Comparison of ENCODE assay signal across 8 mouse cellular contexts in the genomic region with DNA sequence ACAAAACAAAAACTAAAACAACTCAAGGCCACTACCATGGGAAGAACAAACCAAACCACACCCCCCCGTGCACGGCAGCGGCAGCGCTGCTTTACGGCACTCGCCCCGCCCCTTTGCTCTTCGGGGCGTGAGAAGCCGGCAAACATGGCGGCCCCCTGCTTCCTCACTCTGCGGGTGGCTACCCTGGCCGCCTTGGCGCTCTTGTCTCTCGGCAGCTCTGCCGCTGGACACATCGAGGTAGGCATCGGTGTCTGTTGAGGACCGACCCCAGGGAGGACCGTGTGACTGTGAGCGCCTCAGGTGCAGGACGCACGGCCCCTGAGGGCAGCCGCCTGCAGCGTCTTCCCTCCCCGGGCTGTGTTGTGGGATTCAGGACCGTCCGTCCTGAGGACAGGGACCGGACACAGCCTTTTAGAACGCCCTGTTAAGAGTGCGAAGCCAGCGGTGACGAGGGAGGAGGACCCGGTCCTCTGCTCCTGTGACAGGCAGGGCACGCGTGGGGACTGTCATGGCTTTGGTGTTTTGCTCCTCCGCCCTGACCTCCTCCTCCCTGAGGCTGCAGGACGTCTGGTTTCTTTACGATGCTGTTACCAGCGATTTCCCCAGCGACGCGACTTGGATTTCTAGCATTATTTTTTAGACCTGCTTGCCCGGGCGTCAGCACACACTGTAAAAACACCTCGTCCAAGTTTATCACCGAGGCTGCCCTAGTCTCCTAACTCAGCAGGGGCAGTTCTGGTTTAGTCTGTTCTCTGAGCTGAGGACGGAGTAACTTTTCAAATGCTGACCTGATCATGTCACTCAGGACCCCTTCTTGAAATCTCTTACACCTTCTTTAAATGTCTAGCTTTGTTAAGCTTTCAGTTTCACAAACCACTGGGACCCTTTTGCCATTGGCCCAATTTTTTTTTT. TPM values are rescaled to one million over a fixed set of nuclear protein-coding genes. Genes with fewer than 3 reads are reported as not detected.
DNase-seq lines count a peak whose midpoint lies in the region; ATAC-seq and TF ChIP-seq lines count a peak whose summit lies in the region.

A gene (plus strand): TSS at position 110 of the 912 bp plus-strand sequence.

- DNase-seq in MEL (ENCODE audit: low read depth, low spot score), result peak; percentile 94
- peak; percentile 86 to 88 for DNase-seq in cerebellum, adult 2 months
- peak; percentile 83 for DNase-seq in forelimb bud, embryonic 11.5 days (ENCODE audit: low read depth, low spot score)
- DNase-seq in layer of hippocampus, adult 9-11 months, result peak; percentile 89
- DNase-seq in lung, postnatal 0 days (ENCODE audit: low spot score), result peak; percentile 95
- DNase-seq in ovary, postnatal 14 days (ENCODE audit: low spot score), result peak; percentile 92
- peak; percentile 94 for DNase-seq in thymus, postnatal 14 days

- peak; percentile 97 to 98 for ATAC-seq in hematopoietic stem cell, adult 5-6 weeks (replicated peaks in 1 of 2; ENCODE audit: insufficient read depth in 1 of 2, low FRiP score in 2 of 2, low TSS enrichment in 1 of 2, low read depth in 1 of 2, poor library complexity in 2 of 2, severe bottlenecking in 2 of 2)
- peak; percentile 92 for ATAC-seq in lung, postnatal 0 days

- H3K4me1 ChIP-seq in MEL (ENCODE audit: control insufficient read depth in 1 of 2, insufficient read depth in 2 of 2, low read length in 2 of 2), result peaks cover 7 to 8% of the 10 kb centered on the region in 2 experiments; a peak in 3 of 4 replicates
- H3K4me1 ChIP-seq in cerebellum, adult 2 months (ENCODE audit: control insufficient read depth, insufficient read depth, low read length), result peaks cover 3% of the 10 kb centered on the region; the same call in 1 of the 2 replicates
- H3K4me1 ChIP-seq in lung, postnatal 0 days (ENCODE audit: insufficient read depth, low read depth, low read length), result no peaks in the 10 kb centered on the region

- peaks cover 3 to 4% of the 10 kb centered on the region in 2 experiments for H3K27me3 ChIP-seq in MEL (ENCODE audit: control insufficient read depth in 1 of 2, insufficient read depth in 2 of 2, low read length in 2 of 2)
- no peaks in the 10 kb centered on the region for H3K27me3 ChIP-seq in cerebellum, adult 2 months (ENCODE audit: control insufficient read depth, insufficient read depth, low read length)
- H3K27me3 ChIP-seq in lung, postnatal 0 days (replicated peaks; ENCODE audit: insufficient read depth, low read length), result no peaks in the 10 kb centered on the region

- TF ChIP-seq EP300 in MEL (IDR thresholded peaks at IDR 0.05; ENCODE audit: low read depth in 1 of 2, low read length in 2 of 2), result no peak
- TF ChIP-seq EP300 in lung, postnatal 0 days (IDR thresholded peaks at IDR 0.05), result no peak

- H3K4me3 ChIP-seq in MEL (ENCODE audit: control insufficient read depth in 1 of 2, insufficient read depth in 1 of 2, low read depth in 2 of 2, low read length in 2 of 2), result peak within 1 kb of the TSS; percentile 81 to 94
- H3K4me3 ChIP-seq in cerebellum, adult 2 months (replicated peaks; ENCODE audit: insufficient read depth, low read depth, low read length), result peak within 1 kb of the TSS; percentile 82
- H3K4me3 ChIP-seq in lung, postnatal 0 days (ENCODE audit: low read depth, low read length), result peak within 1 kb of the TSS; percentile 93

- WGBS in cerebellum, adult 2 months, result under 1% methylated on average over 48 of the region's 48 CpGs
- under 1% methylated on average over 42 of the region's 48 CpGs for WGBS in lung, postnatal 0 days

- TF ChIP-seq RAD21 in MEL (IDR thresholded peaks at IDR 0.05; ENCODE audit: low read depth, low read length), result no peak

- peak within 1 kb of the TSS; percentile 91 for H3K9ac ChIP-seq in MEL (ENCODE audit: control insufficient read depth, low read depth, low read length, poor library complexity, severe bottlenecking)
- peak within 1 kb of the TSS; percentile 83 for H3K9ac ChIP-seq in lung, postnatal 0 days (replicated peaks; ENCODE audit: low read depth)

- peaks cover 0 to 8% of the 10 kb centered on the region in 2 experiments; a peak in 2 of 4 replicates for H3K36me3 ChIP-seq in MEL (ENCODE audit: control insufficient read depth in 1 of 2, insufficient read depth in 2 of 2, low read length in 2 of 2)
- H3K36me3 ChIP-seq in lung, postnatal 0 days (ENCODE audit: insufficient read depth, low read length), result no peaks in the 10 kb centered on the region

- H3K4me2 ChIP-seq in lung, postnatal 0 days (replicated peaks; ENCODE audit: low read depth, low read length), result peak within 1 kb of the TSS; percentile 92

- no peak for TF ChIP-seq CTCF in MEL (IDR thresholded peaks at IDR 0.05 in 2 of 3, conservative IDR thresholded peaks at IDR 0.05 in 1 of 3; ENCODE audit: control insufficient read depth in 1 of 3, insufficient read depth in 1 of 3, low read depth in 2 of 3, low read length in 3 of 3, poor library complexity in 1 of 3, severe bottlenecking in 1 of 3)
- TF ChIP-seq CTCF in cerebellum, adult 2 months (IDR thresholded peaks at IDR 0.05; ENCODE audit: borderline replicate concordance, insufficient read depth, low read depth, low read length), result no peak
- no peak for TF ChIP-seq CTCF in lung, postnatal 0 days (IDR thresholded peaks at IDR 0.05)

- TF ChIP-seq POLR2A in MEL (IDR thresholded peaks at IDR 0.05; ENCODE audit: control insufficient read depth in 1 of 2, insufficient read depth in 1 of 2, low read depth in 1 of 2, low read length in 2 of 2, poor library complexity in 1 of 2), result peak; percentile 81 to 89
- TF ChIP-seq POLR2A in cerebellum, adult 2 months (IDR thresholded peaks at IDR 0.05; ENCODE audit: borderline replicate concordance, insufficient read depth, low read length), result peak; percentile 63

- 0 out of 2 replicates have a peak within 1 kb of the TSS, but pooled peaks have one; percentile 28 for H3K27ac ChIP-seq in MEL (ENCODE audit: control insufficient read depth, low read depth, low read length)
- peak within 1 kb of the TSS; percentile 9; the same call in 1 of the 2 replicates for H3K27ac ChIP-seq in cerebellum, adult 2 months (ENCODE audit: insufficient read depth, low read length)
- H3K27ac ChIP-seq in lung, postnatal 0 days (ENCODE audit: low read length), result no peak within 1 kb of the TSS

- no peaks in the 10 kb centered on the region for H3K9me3 ChIP-seq in MEL (replicated peaks; ENCODE audit: insufficient read depth, low read length)
- no peaks in the 10 kb centered on the region for H3K9me3 ChIP-seq in lung, postnatal 0 days (ENCODE audit: low read length)

- H3K79me2 ChIP-seq in MEL (ENCODE audit: control insufficient read depth, insufficient read depth, low read length, poor library complexity), result peaks cover 9% of the 10 kb centered on the region

TF ChIP-seq in MEL, 35 proteins besides CTCF, POLR2A, EP300 and RAD21 (continues in another document):
- TF ChIP-seq CHD1 (IDR thresholded peaks at IDR 0.05; ENCODE audit: low read depth, low read length) (no peak), E2F4 (IDR thresholded peaks at IDR 0.05; ENCODE audit: borderline replicate concordance, low read depth, low read length) (no peak), POLR2AphosphoS5 (IDR thresholded peaks at IDR 0.05; ENCODE audit: borderline replicate concordance, low read depth, low read length) (no peak), MYC (IDR thresholded peaks at IDR 0.05; ENCODE audit: low read depth, low read length) (no peak), TBP (IDR thresholded peaks at IDR 0.05; ENCODE audit: low read depth, low read length) (no peak), SMC3 (IDR thresholded peaks at IDR 0.05; ENCODE audit: low read depth, low read length) (no peak), USF2 (IDR thresholded peaks at IDR 0.05; ENCODE audit: borderline replicate concordance in 1 of 2, insufficient read depth in 1 of 2, low read depth in 1 of 2, low read length in 2 of 2) (no peak), ZKSCAN1 (IDR thresholded peaks at IDR 0.05; ENCODE audit: low read depth, low read length) (no peak), ZMIZ1 (IDR thresholded peaks at IDR 0.05; ENCODE audit: low read depth, low read length) (no peak), ZNF384 (IDR thresholded peaks at IDR 0.05; ENCODE audit: low read depth, low read length) (peak; percentile 48), TCF12 (IDR thresholded peaks at IDR 0.05; ENCODE audit: low read depth, low read length) (peak; percentile 48; the same call in 1 of the 2 replicates), GABPA (IDR thresholded peaks at IDR 0.05; ENCODE audit: low read depth, low read length) (no peak), NELFE (IDR thresholded peaks at IDR 0.05; ENCODE audit: low read depth, low read length) (peak; percentile 63), JUND (IDR thresholded peaks at IDR 0.05; ENCODE audit: low read depth, low read length) (no peak), POLR2AphosphoS2 (IDR thresholded peaks at IDR 0.05; ENCODE audit: low read length) (no peak; the same call in 1 of the 2 replicates), MAFK (IDR thresholded peaks at IDR 0.05; ENCODE audit: borderline replicate concordance, low read depth, low read length) (no peak), ETS1 (IDR thresholded peaks at IDR 0.05; ENCODE audit: low read depth, low read length) (peak; percentile 47; the same call in 1 of the 2 replicates), MAX (IDR thresholded peaks at IDR 0.05; ENCODE audit: low read length) (no peak), ZC3H11A (IDR thresholded peaks at IDR 0.05; ENCODE audit: low read depth, low read length) (no peak), HCFC1 (IDR thresholded peaks at IDR 0.05; ENCODE audit: low read depth, low read length) (peak; percentile 90), MEF2A (IDR thresholded peaks at IDR 0.05; ENCODE audit: extremely low read depth, insufficient replicate concordance, low read depth, low read length, poor library complexity, severe bottlenecking) (no peak), ELF1 (IDR thresholded peaks at IDR 0.05; ENCODE audit: low read depth, low read length) (peak; percentile 55), NRF1 (IDR thresholded peaks at IDR 0.05; ENCODE audit: insufficient read depth, low read depth, low read length, poor library complexity, severe bottlenecking) (no peak), TAL1 (IDR thresholded peaks at IDR 0.05; ENCODE audit: low read length) (no peak), SIN3A (IDR thresholded peaks at IDR 0.05; ENCODE audit: low read length) (peak; percentile 75), MYB (IDR thresholded peaks at IDR 0.05; ENCODE audit: low read depth, low read length) (no peak), RCOR1 (IDR thresholded peaks at IDR 0.05; ENCODE audit: low read depth, low read length) (no peak), BHLHE40 (IDR thresholded peaks at IDR 0.05; ENCODE audit: borderline replicate concordance, low read depth, low read length) (no peak)

RNA-seq across cellular contexts. Expression of the gene that starts here (rescaled TPM):
- total RNA-seq in MEL (2012; rRNA removed), result 17.8 and 19.3 TPM in 2 replicates
- polyA plus RNA-seq in MEL (2012; ENCODE audit: insufficient read depth in 1 of 2, insufficient read length in 2 of 2, low read depth in 1 of 2, low replicate concordance in 2 of 2, missing spikeins in 1 of 2), result 10 to 100 TPM in 1 of 2 experiments, not detected in 1; 14.6 TPM
- polyA plus RNA-seq in cerebellum, adult 2 months (2012; rRNA removed), result 34.4 and 37.1 TPM in 2 replicates
- 43.0 and 59.8 TPM in 2 replicates for total RNA-seq in hematopoietic stem cell, adult 5-6 weeks (2017)
- 41.5 and 44.6 TPM in 2 replicates for polyA plus RNA-seq in lung, postnatal 0 days (2015; fragmentation: Nextera tagmentation; extraction: Ambion mirVana)
